Mouse (Mus musculus): ENCODE results near the gene Npm1. TPM values are rescaled to one million over a fixed set of nuclear protein-coding genes. Genes with fewer than 3 reads are reported as not detected.

Npm1 gene
- polyA plus RNA-seq, 1 experiment from 2014 or later, result 392 TPM

- no peaks in the 10 kb centered on the region for H3K9me3 ChIP-seq (replicated peaks)
- H3K4me3 ChIP-seq, result no peak overlapping the region
- 0 out of 2 replicates have a peak, but pooled peaks cover 8% of the 10 kb centered on the region for H3K4me1 ChIP-seq (replicated peaks)
- no peak overlapping the region for H3K27ac ChIP-seq
- H3K4me2 ChIP-seq, result no peak overlapping the region
- H3K36me3 ChIP-seq, result no peaks in the 10 kb centered on the region
- ATAC-seq (replicated peaks; ENCODE audit: insufficient number of reproducible peaks, insufficient read depth, low FRiP score, low read depth), result no peak
- peaks cover 47% of the 10 kb centered on the region for H3K27me3 ChIP-seq
- 29% methylated on average over 20 of the region's 20 CpGs for WGBS
- no peak overlapping the region for H3K9ac ChIP-seq
Measured at GRCm38 (mm10) chr11:33176525-33177245, 13.7 kb upstream of the Npm1 start.

GRCm38 (mm10) chr11:33175768-33176167, 12.8 kb upstream of the Npm1 start:
- Histone ChIP-seq H3K36me3 (no peaks in the 10 kb centered on the region), H3K4me1 (replicated peaks) (0 out of 2 replicates have a peak, but pooled peaks cover 4% of the 10 kb centered on the region), H3K27ac (no peak overlapping the region), H3K4me2 (no peak overlapping the region), H3K9me3 (replicated peaks) (no peaks in the 10 kb centered on the region), H3K4me3 (no peak overlapping the region), H3K9ac (no peak overlapping the region), H3K27me3 (peaks cover 56% of the 10 kb centered on the region)
- WGBS, result 55% methylated on average over 3 of the region's 3 CpGs
- no peak for ATAC-seq (replicated peaks; ENCODE audit: insufficient number of reproducible peaks, insufficient read depth, low FRiP score, low read depth)

- Histone ChIP-seq H3K9ac (no peak overlapping the region), H3K27ac (no peak overlapping the region), H3K27me3 (peaks cover 38% of the 10 kb centered on the region), H3K4me3 (no peak overlapping the region), H3K4me1 (replicated peaks) (no peaks in the 10 kb centered on the region), H3K4me2 (no peak overlapping the region), H3K36me3 (no peaks in the 10 kb centered on the region), H3K9me3 (replicated peaks) (no peaks in the 10 kb centered on the region)
- 13% methylated on average over 9 of the region's 9 CpGs for WGBS
- ATAC-seq (replicated peaks; ENCODE audit: insufficient number of reproducible peaks, insufficient read depth, low FRiP score, low read depth), result no peak
Measured at GRCm38 (mm10) chr11:33170489-33170888, 7.5 kb upstream of the Npm1 start.

GRCm38 (mm10) chr11:33162211-33162997, 602 bp downstream of the Npm1 start:
- 2% methylated on average over 52 of the region's 53 CpGs for WGBS
- H3K9me3 ChIP-seq (replicated peaks), result no peaks in the 10 kb centered on the region

GRCm38 (mm10) chr11:33159741-33160140, 3.3 kb downstream of the Npm1 start:
- WGBS, result 91% methylated on average over 3 of the region's 3 CpGs
- H3K4me2 ChIP-seq, result no peak overlapping the region
- H3K27me3 ChIP-seq, result no peaks in the 10 kb centered on the region
- no peak for ATAC-seq (replicated peaks; ENCODE audit: insufficient number of reproducible peaks, insufficient read depth, low FRiP score, low read depth)
- peaks cover 11% of the 10 kb centered on the region for H3K4me1 ChIP-seq (replicated peaks)
- H3K9me3 ChIP-seq (replicated peaks), result no peaks in the 10 kb centered on the region
- no peak overlapping the region for H3K9ac ChIP-seq
- no peak overlapping the region for H3K27ac ChIP-seq
- H3K4me3 ChIP-seq, result no peak overlapping the region
- peaks cover 56% of the 10 kb centered on the region for H3K36me3 ChIP-seq

More at GRCm38 (mm10) chr11:33162211-33162997, 602 bp downstream of the Npm1 start:
- peak overlapping the region; percentile 91 for H3K9ac ChIP-seq
- H3K4me1 ChIP-seq (replicated peaks), result peaks cover 11% of the 10 kb centered on the region
- peak; percentile 44 for ATAC-seq (replicated peaks; ENCODE audit: insufficient number of reproducible peaks, insufficient read depth, low FRiP score, low read depth)
- H3K27ac ChIP-seq, result peak overlapping the region; percentile 86
- peak overlapping the region; percentile 79 for H3K4me2 ChIP-seq
- peaks cover 39% of the 10 kb centered on the region for H3K36me3 ChIP-seq
- no peaks in the 10 kb centered on the region for H3K27me3 ChIP-seq
- H3K4me3 ChIP-seq, result peak overlapping the region; percentile 87

GRCm38 (mm10) chr11:33157453-33158196, 5.4 kb downstream of the Npm1 start:
- Histone ChIP-seq H3K9me3 (replicated peaks) (no peaks in the 10 kb centered on the region), H3K36me3 (peaks cover 75% of the 10 kb centered on the region), H3K4me3 (no peak overlapping the region), H3K4me1 (replicated peaks) (peaks cover 11% of the 10 kb centered on the region), H3K9ac (no peak overlapping the region), H3K4me2 (no peak overlapping the region), H3K27me3 (no peaks in the 10 kb centered on the region), H3K27ac (no peak overlapping the region)
- WGBS, result 77% methylated on average over 2 of the region's 2 CpGs
- no peak for ATAC-seq (replicated peaks; ENCODE audit: insufficient number of reproducible peaks, insufficient read depth, low FRiP score, low read depth)

- Histone ChIP-seq H3K9ac (no peak overlapping the region), H3K9me3 (replicated peaks) (no peaks in the 10 kb centered on the region), H3K27ac (no peak overlapping the region), H3K27me3 (no peaks in the 10 kb centered on the region), H3K36me3 (peaks cover 85% of the 10 kb centered on the region), H3K4me3 (no peak overlapping the region), H3K4me1 (replicated peaks) (peaks cover 7% of the 10 kb centered on the region), H3K4me2 (no peak overlapping the region)
- ATAC-seq (replicated peaks; ENCODE audit: insufficient number of reproducible peaks, insufficient read depth, low FRiP score, low read depth), result no peak
- 84% methylated on average over 4 of the region's 4 CpGs for WGBS
Measured at GRCm38 (mm10) chr11:33156436-33157015, 6.5 kb downstream of the Npm1 start.

GRCm38 (mm10) chr11:33154459-33154858, 8.5 kb downstream of the Npm1 start:
- Histone ChIP-seq H3K9me3 (replicated peaks) (no peaks in the 10 kb centered on the region), H3K36me3 (peaks cover 83% of the 10 kb centered on the region), H3K4me3 (no peak overlapping the region), H3K4me2 (no peak overlapping the region), H3K4me1 (replicated peaks) (no peaks in the 10 kb centered on the region), H3K27me3 (no peaks in the 10 kb centered on the region), H3K9ac (no peak overlapping the region), H3K27ac (no peak overlapping the region)
- no peak for ATAC-seq (replicated peaks; ENCODE audit: insufficient number of reproducible peaks, insufficient read depth, low FRiP score, low read depth)
- 84% methylated on average over 3 of the region's 3 CpGs for WGBS

- peaks cover 5% of the 10 kb centered on the region for H3K4me1 ChIP-seq (replicated peaks)
- no peak overlapping the region for H3K27ac ChIP-seq
- no peaks in the 10 kb centered on the region for H3K9me3 ChIP-seq (replicated peaks)
- H3K4me3 ChIP-seq, result no peak overlapping the region
- no peak for ATAC-seq (replicated peaks; ENCODE audit: insufficient number of reproducible peaks, insufficient read depth, low FRiP score, low read depth)
- 88% methylated on average over 1 of the region's 1 CpGs for WGBS
- no peaks in the 10 kb centered on the region for H3K27me3 ChIP-seq
- H3K9ac ChIP-seq, result no peak overlapping the region
- H3K4me2 ChIP-seq, result no peak overlapping the region
- peaks cover 72% of the 10 kb centered on the region for H3K36me3 ChIP-seq
Measured at GRCm38 (mm10) chr11:33152997-33153396, 10.0 kb downstream of the Npm1 start.

GRCm38 (mm10) chr11:33151780-33152145, 11.2 kb downstream of the Npm1 start:
- Histone ChIP-seq H3K27me3 (peaks cover 5% of the 10 kb centered on the region), H3K27ac (no peak overlapping the region), H3K9me3 (replicated peaks) (no peaks in the 10 kb centered on the region), H3K9ac (no peak overlapping the region), H3K4me3 (no peak overlapping the region), H3K4me2 (no peak overlapping the region), H3K4me1 (replicated peaks) (peaks cover 18% of the 10 kb centered on the region), H3K36me3 (peaks cover 62% of the 10 kb centered on the region)
- ATAC-seq (replicated peaks; ENCODE audit: insufficient number of reproducible peaks, insufficient read depth, low FRiP score, low read depth), result no peak
- WGBS, result 76% methylated on average over 4 of the region's 4 CpGs
